In the genomic region with DNA sequence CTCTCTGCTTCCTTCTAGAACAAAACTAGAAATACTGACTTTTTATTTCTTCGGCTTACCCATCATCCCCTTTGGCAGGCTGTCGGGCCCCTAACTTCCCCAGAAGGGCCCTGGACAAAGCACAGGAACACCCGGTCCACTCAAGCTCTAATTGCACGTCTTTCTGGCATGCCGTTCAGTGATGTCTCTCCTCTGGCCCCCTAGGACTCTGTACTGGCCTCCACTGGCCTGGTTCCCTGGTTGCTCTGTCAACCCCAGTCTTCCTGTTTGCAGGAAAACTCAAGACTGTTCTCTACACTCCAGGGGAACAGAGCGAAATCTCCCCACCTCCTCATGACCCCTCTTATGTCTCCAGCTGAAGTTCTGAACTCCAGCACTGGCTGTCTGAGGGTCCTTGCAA, we compare ENCODE assay signal across 11 mouse cellular contexts. TPM values are rescaled to one million over a fixed set of nuclear protein-coding genes. Genes with fewer than 3 reads are reported as not detected.
DNase-seq lines count a peak whose midpoint lies in the region; ATAC-seq and TF ChIP-seq lines count a peak whose summit lies in the region.
"Had no signal": no experiment of that assay in that cellular context is flagged by ENCODE, and none has a peak within 500 bp of the region (broad histone marks: within the 10 kb centered on the region; RNA-seq: fewer than 3 reads in every experiment).

No protein-coding gene starts in this region.

- H3K9me3 ChIP-seq in lung, embryonic 14.5 days (ENCODE audit: low read depth, low read length) = no peaks in the 10 kb centered on the region
- H3K9me3 ChIP-seq in hindbrain, embryonic 14.5 days (ENCODE audit: control insufficient read depth, low read length) = no peaks in the 10 kb centered on the region
- no peaks in the 10 kb centered on the region for H3K9me3 ChIP-seq in neural tube, embryonic 13.5 days

- H3K9ac ChIP-seq in lung, embryonic 14.5 days = no peak overlapping the region
- no peak overlapping the region for H3K9ac ChIP-seq in hindbrain, embryonic 14.5 days
- no peak overlapping the region for H3K9ac ChIP-seq in neural tube, embryonic 13.5 days

- H3K36me3 ChIP-seq in lung, embryonic 14.5 days (ENCODE audit: insufficient read depth) = no peaks in the 10 kb centered on the region
- no peaks in the 10 kb centered on the region for H3K36me3 ChIP-seq in hindbrain, embryonic 14.5 days (replicated peaks; ENCODE audit: control insufficient read depth, insufficient read depth)
- no peaks in the 10 kb centered on the region for H3K36me3 ChIP-seq in neural tube, embryonic 13.5 days

- 42% methylated on average over 6 of the region's 6 CpGs for WGBS in lung, embryonic 14.5 days
- 21% methylated on average over 6 of the region's 6 CpGs for WGBS in hindbrain, embryonic 14.5 days
- 26% methylated on average over 6 of the region's 6 CpGs for WGBS in neural tube, embryonic 13.5 days

- peaks cover 27% of the 10 kb centered on the region for H3K4me1 ChIP-seq in lung, embryonic 14.5 days (ENCODE audit: insufficient read depth)
- peaks cover 38% of the 10 kb centered on the region for H3K4me1 ChIP-seq in hindbrain, embryonic 14.5 days (replicated peaks; ENCODE audit: control insufficient read depth, insufficient read depth, low read length)
- H3K4me1 ChIP-seq in neural tube, embryonic 13.5 days (replicated peaks) = peaks cover 52% of the 10 kb centered on the region

- no peaks in the 10 kb centered on the region for H3K27me3 ChIP-seq in lung, embryonic 14.5 days (ENCODE audit: insufficient read depth, low read length)
- 0 out of 2 replicates have a peak, but pooled peaks cover 4% of the 10 kb centered on the region for H3K27me3 ChIP-seq in hindbrain, embryonic 14.5 days (ENCODE audit: control insufficient read depth, insufficient read depth, low read length)
- no peaks in the 10 kb centered on the region for H3K27me3 ChIP-seq in neural tube, embryonic 13.5 days

- no peak overlapping the region for H3K4me2 ChIP-seq in lung, embryonic 14.5 days
- H3K4me2 ChIP-seq in hindbrain, embryonic 14.5 days (replicated peaks) = peak overlapping the region; percentile 51
- 0 out of 2 replicates have a peak overlapping the region, but pooled peaks have one; percentile 56 for H3K4me2 ChIP-seq in neural tube, embryonic 13.5 days

- H3K4me3 ChIP-seq in lung, embryonic 14.5 days (ENCODE audit: low read depth, low read length) = no peak overlapping the region
- no peak overlapping the region for H3K4me3 ChIP-seq in hindbrain, embryonic 14.5 days (replicated peaks; ENCODE audit: low read length)
- no peak overlapping the region for H3K4me3 ChIP-seq in neural tube, embryonic 13.5 days

- DNase-seq in gastrocnemius, adult 18-20 months (ENCODE audit: low spot score) = peak; percentile 31
- no peak for DNase-seq in gastrocnemius, adult 8-10 months (ENCODE audit: low spot score in 2 of 2)
- no peak for DNase-seq in lung, embryonic 14.5 days
- DNase-seq in lung, postnatal 10 days = no peak
- DNase-seq in hindbrain, embryonic 14.5 days (ENCODE audit: low spot score) = no peak
- DNase-seq in adrenal gland, postnatal 14 days = no peak
- DNase-seq in cerebellum, postnatal 4 days (ENCODE audit: low spot score in 2 of 2) = no peak

- H3K27ac ChIP-seq in lung, embryonic 14.5 days (ENCODE audit: low read depth) = peak overlapping the region; percentile 33; the same call in 1 of the 2 replicates
- H3K27ac ChIP-seq in hindbrain, embryonic 14.5 days = peak overlapping the region; percentile 88
- H3K27ac ChIP-seq in neural tube, embryonic 13.5 days (replicated peaks) = peak overlapping the region; percentile 81

- no peak for TF ChIP-seq CTCF in lung, embryonic 14.5 days (IDR thresholded peaks at IDR 0.05; ENCODE audit: low read depth)

- no peak for ATAC-seq in lung, embryonic 14.5 days (ENCODE audit: insufficient read depth)
- ATAC-seq in hindbrain, embryonic 14.5 days (ENCODE audit: low FRiP score) = no peak
- no peak for ATAC-seq in neural tube, embryonic 13.5 days (ENCODE audit: low read depth)

RNA-seq across cellular contexts. Expression of a gene that starts 7.9 kb away (rescaled TPM):
- not detected for total RNA-seq in gastrocnemius, adult 18-20 months (2021)
- total RNA-seq in gastrocnemius, adult 8-10 months (2022) = not detected
- 0.11 TPM in 1 of 2 replicates, not detected in the other for polyA plus RNA-seq in lung, embryonic 14.5 days (2014; fragmentation: Nextera tagmentation; extraction: Ambion mirVana)
- 0.16 and 0.17 TPM in 2 replicates for polyA plus RNA-seq in hindbrain, embryonic 14.5 days (2014; fragmentation: Nextera tagmentation; extraction: Ambion mirVana)
- not detected in 2 replicates for polyA plus RNA-seq in neural tube, embryonic 13.5 days (2015; fragmentation: Nextera tagmentation; extraction: Ambion mirVana)
- not detected in 2 replicates for total RNA-seq in adrenal gland, postnatal 14 days (2021)
- total RNA-seq: layer of hippocampus, postnatal 25 days; megakaryocyte-erythroid progenitor cell, adult 5-6 weeks had no signal
- polyA plus RNA-seq: spleen, adult 2 months had no signal

RNA-seq across cellular contexts. Expression of a gene that starts 20.3 kb away (rescaled TPM):
- total RNA-seq in gastrocnemius, adult 18-20 months (2021) = not detected
- total RNA-seq in gastrocnemius, adult 8-10 months (2022) = not detected
- 1.9 and 3.0 TPM in 2 replicates for polyA plus RNA-seq in lung, embryonic 14.5 days (2014; fragmentation: Nextera tagmentation; extraction: Ambion mirVana)
- 0.78 and 0.96 TPM in 2 replicates for polyA plus RNA-seq in hindbrain, embryonic 14.5 days (2014; fragmentation: Nextera tagmentation; extraction: Ambion mirVana)
- 0.25 and 0.52 TPM in 2 replicates for polyA plus RNA-seq in neural tube, embryonic 13.5 days (2015; fragmentation: Nextera tagmentation; extraction: Ambion mirVana)
- total RNA-seq in adrenal gland, postnatal 14 days (2021) = 0.30 TPM in 1 of 2 replicates, not detected in the other
- total RNA-seq: layer of hippocampus, postnatal 25 days; megakaryocyte-erythroid progenitor cell, adult 5-6 weeks had no signal

RNA-seq across cellular contexts. Expression of a gene that starts 50.6 kb away (rescaled TPM):
- not detected for total RNA-seq in gastrocnemius, adult 18-20 months (2021)
- not detected for total RNA-seq in gastrocnemius, adult 8-10 months (2022)
- polyA plus RNA-seq in lung, embryonic 14.5 days (2014; fragmentation: Nextera tagmentation; extraction: Ambion mirVana) = 0.07 and 0.14 TPM in 2 replicates
- polyA plus RNA-seq in hindbrain, embryonic 14.5 days (2014; fragmentation: Nextera tagmentation; extraction: Ambion mirVana) = 1.2 TPM in 2 replicates
- polyA plus RNA-seq in neural tube, embryonic 13.5 days (2015; fragmentation: Nextera tagmentation; extraction: Ambion mirVana) = 0.59 and 0.87 TPM in 2 replicates
- total RNA-seq in adrenal gland, postnatal 14 days (2021) = 1.7 and 2.1 TPM in 2 replicates
- total RNA-seq: layer of hippocampus, postnatal 25 days; megakaryocyte-erythroid progenitor cell, adult 5-6 weeks had no signal
- polyA plus RNA-seq: spleen, adult 2 months had no signal

Comparison
In these comparisons a context has a peak if more than half of its experiments do, and no peak if none do; other contexts are left out.
1. H3K27ac ChIP-seq: peak in every context shown above with its lines; median percentile 88 in hindbrain, embryonic 14.5 days; 81 in neural tube, embryonic 13.5 days; 33 in lung, embryonic 14.5 days.